Mouse (Mus musculus): ENCODE results near the gene Hddc3.
"Not testable (repeated sequence)": the region's sequence is repeated elsewhere in the genome, so short reads cannot be mapped to it uniquely, and the experiment has no call there.

Gene Hddc3

DNA sequence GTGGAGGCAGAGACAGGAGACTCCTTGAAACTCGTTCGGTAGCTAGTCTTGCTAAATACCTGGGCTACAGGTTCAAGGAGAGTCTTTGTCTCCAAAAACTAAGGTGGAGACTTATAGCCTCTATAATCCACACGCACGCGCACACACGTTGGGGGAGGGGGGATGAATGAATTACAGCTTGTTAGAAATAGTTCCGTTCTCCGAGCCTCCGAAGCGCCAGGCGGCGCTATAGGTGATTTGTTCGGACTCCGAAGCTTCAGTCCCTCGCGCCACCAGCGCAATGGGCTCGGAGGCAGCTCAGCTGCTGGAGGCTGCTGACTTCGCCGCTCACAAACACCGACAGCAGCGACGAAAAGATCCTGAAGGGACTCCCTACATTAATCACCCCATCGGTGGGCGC is at the start of gene Hddc3:
Gene Hddc3 (plus strand): TSS at position 247 of the 400 bp plus-strand sequence.
- DNase-seq (ENCODE audit: low spot score in 2 of 2): peak; percentile 93 to 98

DNA sequence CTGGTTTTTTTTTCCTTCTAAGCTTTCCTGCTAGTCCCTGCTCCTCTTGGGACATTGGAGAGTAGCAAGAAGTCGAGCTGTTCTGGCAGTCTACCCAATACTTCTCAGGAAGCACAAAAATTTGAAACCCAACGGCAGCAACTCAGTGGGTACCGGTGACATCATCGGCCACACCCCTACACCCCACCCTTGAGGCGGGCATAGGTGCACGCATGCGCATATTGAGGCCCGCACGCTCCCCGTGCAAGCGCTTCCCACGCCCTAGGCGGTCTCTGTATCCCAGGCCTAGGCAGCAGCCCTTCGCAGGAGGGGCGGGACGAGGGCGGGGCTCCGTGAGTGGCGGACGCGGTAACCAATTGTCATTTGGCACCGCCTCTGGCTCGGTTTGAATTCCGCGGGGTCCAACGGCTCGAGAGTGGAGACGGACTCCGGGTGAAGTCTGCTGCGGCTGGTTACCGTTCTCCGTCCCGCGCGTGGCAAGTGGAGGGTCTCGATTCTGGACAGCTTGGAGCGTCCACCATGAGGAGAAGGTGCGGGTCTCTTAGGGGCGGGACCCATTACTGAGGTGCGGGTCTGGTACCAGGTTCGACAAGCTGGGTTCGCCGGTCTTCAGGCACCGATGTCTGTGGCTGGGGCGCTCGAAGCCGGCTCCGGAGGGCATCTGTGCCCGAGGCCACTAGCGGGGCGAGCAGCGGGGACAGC is 48.7 kb upstream of the Hddc3 start, which contains the start of gene Prc1:
Gene Prc1 (plus strand): TSS at position 389 of the 702 bp plus-strand sequence.
- peak; percentile 99 to 100 for DNase-seq (ENCODE audit: low spot score in 2 of 2)

DNA sequence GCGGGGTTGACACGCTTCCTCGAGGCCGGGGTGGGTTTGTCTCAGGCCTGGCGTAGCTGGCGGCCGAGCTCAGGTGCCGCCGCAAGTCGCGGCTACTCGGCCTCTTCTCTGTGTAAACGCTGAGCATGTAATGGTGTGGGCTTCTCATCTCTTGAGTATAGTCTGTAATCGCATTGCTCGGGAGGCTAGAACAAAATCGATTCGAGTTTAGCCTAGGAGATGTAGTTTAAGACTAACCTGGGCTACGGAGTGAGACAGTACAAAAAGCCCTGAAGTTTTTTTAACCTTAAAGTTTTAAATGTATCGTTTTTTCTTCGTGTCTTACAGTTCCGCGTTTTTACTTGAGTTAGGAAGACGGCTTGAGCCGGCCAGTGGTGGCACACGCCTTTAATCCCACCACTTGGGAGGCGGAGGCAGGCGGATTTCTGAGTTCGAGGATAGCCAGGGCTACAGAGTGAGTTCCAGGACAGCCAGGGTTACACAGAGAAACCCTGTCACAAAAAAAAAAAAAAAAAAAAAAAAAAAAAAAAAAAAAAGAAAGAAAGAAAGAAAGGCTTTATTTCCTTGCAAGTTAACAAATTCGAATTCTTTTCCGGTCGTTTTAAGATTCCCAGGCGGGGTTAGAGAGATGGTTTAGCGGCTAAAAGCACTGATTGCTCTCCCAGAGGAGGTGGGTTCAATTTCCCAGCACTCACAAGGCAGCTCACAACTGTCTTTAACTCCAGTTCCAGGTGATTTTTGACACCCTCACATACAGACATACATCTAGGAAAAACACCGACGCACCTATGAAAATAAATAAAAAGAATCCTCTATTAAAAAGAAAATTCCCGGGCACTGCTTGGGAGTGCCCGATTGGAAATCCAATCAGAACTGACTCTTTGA is 47.9 kb upstream of the Hddc3 start:
- peak; percentile 35 to 71 for DNase-seq (ENCODE audit: low spot score in 2 of 2)

DNA sequence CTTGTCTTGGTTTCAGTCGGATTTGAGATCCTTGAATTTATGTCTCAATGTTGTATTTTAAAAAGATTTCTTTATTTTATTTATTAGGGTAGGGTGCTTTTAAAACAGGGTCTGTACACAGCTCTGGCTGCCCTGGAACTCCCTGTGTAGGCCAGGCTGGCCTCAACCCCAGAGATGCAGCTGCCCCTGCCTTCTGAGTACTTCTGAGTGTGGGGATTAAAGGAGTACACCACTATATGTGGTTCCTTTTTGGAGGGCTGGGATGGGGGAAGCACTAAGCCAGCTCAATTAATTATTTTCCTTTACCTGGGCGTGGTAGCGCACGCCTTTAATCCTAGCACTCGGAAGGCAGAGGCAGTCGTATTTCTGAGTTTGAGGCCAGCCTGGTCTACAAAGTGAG is 46.4 kb upstream of the Hddc3 start:
- DNase-seq (ENCODE audit: low spot score in 2 of 2): no peak

DNA sequence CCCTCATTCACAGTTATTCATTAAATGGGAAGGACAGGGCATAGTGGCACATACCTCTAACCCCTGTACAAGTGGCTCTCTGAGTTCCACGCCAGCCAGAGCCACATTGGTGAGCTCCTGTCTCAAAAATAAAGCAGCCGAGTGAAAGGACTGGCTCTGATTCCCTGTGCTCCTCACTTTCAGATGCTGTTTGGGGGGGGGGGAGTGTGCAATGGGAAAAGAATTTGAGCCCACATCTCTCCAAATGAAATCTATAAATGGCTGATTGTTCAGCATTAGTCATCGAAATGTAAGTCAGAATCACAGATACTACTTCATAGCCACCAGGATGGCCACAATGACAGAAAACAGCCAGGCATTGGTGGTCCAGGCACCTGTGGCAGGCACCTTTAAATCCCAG is 45.9 kb upstream of the Hddc3 start:
- DNase-seq (ENCODE audit: low spot score in 2 of 2): no peak

DNA sequence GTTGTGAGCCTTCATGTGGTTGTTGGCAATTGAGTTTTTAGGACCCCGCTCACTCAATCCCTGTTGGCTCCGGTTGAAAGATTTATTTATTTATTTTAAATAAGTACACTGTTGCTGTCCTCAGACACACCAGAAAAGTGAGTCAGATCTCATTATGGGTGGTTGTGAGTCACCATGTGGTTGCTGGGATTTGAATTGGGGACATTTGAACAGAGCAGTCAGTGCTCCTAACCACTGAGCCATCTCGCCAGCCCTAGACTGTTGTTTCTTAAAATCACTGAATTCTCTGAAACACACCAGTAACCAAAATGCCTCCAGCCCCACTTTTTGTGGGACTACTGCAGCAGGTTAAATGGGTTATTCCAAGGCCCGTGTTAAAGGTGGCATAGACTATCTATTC is 44.1 kb upstream of the Hddc3 start:
- no peak for DNase-seq (ENCODE audit: low spot score in 2 of 2)

DNA sequence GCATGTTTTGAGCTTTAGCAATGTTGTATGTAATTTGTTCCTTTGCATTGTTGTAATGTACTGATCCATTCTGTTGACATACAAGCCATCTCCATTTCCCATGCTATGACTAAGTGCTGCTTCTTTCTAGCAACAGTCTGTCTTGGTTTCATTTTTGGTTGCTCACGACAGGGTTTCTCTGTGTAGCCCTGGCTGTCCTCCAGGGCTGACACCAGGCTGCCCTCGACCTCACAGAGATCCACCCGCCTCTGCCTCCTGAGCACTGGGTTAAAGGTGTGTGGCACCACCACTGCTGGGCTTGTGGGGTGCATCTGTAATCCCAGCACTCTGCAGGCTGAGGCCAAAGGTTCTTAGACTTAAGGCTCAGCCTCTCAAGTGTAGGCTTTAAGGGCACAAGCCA is 43.3 kb upstream of the Hddc3 start:
- no peak for DNase-seq (ENCODE audit: low spot score in 2 of 2)

DNA sequence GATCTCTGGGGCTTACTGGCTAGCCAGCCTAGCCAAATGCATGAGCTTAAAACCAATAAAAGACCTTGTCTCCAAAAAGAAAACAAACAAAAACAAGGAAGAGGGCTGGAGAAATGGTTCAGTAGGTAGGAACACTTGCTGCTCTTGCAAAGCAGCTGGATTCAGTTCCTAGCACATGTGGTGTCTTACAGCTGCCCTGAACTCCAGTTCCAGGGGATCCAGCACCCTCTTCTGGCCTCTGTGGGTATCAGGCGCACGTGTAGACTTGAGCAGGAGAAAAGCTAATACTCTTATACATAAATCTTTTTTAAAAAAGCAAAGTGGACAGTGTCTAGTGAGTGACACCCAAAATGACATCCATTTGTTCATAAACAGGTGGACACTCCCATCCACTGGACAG is 41.4 kb upstream of the Hddc3 start:
- no peak for DNase-seq (ENCODE audit: low spot score in 2 of 2)

DNA sequence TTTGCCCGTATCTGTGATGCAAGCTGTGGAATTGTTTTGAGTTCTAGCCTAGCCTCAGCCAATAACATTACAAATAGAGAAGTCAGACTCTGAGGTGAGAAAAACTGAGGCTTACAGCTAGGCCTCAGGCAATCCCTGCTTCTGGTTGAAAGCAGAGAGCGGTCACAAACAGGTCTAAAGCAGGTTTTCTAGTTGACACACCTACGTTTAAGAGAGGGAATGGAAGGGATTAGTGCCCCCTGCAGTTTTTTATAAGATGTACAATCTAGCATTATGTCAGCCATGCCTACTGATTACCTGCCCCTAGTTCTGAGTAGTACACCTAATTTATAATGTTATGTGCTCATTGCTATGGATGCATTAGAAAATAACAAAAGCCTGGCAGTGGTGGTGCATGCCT is 35.1 kb upstream of the Hddc3 start:
- no peak for DNase-seq (ENCODE audit: low spot score in 2 of 2)

DNA sequence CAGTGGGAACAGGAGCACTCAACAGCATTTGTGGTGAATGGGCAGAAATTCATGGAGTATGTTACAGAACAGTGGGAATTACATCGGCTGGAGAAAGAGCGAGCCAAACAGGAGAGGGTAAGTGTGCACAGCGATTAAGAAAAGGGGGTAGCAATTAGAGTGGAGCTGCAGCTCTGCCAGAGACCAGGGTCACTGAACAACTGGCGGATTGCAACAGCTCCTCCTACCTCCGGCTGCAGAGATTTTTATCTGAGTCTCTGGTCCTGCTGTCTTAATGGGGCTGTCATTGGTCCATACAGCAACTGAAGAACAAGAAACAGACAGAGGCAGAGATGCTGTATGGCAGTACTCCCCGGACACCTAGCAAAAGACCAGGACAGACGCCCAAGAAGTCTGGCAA is 32.1 kb upstream of the Hddc3 start:
- no peak for DNase-seq (ENCODE audit: low spot score in 2 of 2)

DNA sequence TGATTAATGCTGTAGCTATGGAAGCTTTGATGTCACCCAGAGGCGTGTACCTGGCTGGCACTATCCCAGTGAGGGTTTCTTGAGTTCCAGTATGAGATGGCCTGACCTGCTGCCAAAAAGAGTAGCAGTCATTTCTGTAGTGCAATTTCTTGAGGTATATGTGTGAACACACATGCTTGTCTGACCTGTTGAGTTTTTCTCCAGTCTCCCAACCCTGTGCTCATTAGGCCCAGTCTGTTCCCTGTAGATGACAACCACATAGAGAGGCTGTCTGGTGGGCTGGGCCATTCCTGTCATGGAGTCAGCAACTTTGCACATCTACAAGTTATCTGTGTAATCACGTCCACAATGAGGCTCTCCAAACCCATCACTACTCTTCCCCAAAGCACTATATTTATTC is 27.2 kb upstream of the Hddc3 start:
- no peak for DNase-seq (ENCODE audit: low spot score in 2 of 2)

DNA sequence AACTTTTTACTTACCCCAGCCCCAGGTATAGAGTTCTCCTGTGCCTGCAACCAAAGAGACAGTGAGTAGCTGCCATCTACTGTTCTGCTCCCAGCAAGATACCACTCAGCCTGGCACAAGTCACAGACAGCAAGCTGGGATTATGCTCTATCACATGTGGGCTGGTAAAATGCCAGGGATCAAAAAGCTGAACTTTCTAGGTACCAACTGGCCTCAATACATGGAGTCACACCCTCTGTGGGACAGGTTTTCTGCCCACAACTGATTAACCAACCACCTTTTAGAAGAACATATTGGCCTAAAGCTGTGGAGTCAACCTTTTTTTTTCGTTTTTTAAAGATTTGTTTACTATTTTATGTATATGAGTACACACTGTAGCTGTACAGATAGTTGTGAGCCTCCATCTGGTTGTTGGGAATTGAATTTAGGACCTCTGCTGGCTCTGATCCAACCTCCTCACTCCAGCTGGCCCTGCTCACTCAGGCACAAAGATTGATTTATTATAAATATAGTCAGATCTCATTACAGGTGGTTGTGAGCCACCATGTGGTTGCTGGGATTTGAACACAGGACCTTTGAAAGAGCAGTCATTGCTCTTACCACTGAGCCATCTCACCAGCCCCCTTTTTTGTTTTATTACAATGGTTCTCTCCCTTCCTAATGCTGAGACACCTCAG is 25.3 kb upstream of the Hddc3 start:
- DNase-seq (ENCODE audit: low spot score in 2 of 2): no peak

DNA sequence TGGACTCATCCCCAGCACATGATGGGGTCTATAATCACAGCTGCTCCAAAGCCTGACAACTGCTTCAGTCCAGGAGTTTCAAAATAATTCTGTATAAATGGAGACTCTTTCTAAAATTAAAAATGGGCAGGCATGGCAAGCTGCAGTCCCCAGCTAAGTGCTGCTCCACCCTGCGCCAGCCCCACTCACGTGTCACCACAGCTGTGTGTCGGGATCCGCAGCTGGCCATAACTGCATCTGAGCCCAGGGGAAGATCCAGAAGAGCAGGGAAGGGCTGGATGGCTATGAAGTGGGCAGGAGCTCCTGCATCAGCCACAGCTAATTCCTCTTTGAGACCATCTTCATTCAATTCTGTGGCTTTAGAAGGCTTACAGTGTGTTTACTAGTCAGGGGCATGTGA is 24.2 kb upstream of the Hddc3 start:
- DNase-seq (ENCODE audit: low spot score in 2 of 2): peak in 1 of 2 experiments; percentile 58

DNA sequence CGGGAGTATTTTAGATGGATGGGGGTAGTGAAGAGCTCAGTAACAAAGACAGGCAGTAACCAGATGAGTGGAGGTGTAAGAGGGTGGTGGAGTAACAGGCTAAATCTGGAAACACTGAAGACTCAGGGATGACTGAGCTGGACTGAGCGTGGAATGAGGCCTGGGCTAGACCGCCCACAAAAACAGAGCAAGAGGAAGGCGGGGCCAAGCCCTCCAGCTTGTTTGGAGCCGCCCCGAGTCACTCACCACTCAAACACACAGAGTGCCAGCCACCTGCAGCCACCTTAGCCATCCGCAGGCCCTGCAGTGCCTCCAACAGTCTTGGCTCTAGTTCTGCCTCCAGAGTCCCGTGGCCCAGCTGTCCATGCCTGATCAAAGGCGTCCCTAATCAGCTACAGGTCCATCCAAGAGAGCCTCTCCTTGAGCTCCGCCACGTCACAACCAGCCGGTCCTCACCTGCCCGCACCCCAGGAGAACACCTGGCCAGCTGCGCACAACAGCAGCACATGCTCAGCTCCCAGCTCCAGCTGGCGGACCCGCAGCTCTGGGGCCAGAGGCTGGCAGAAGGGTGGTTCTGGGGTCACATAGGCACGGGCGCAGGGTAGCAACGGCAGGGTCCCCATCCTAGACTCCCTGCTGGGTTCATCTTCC is 22.9 kb upstream of the Hddc3 start:
- DNase-seq (ENCODE audit: low spot score in 2 of 2): peak in 1 of 2 experiments; percentile 58

DNA sequence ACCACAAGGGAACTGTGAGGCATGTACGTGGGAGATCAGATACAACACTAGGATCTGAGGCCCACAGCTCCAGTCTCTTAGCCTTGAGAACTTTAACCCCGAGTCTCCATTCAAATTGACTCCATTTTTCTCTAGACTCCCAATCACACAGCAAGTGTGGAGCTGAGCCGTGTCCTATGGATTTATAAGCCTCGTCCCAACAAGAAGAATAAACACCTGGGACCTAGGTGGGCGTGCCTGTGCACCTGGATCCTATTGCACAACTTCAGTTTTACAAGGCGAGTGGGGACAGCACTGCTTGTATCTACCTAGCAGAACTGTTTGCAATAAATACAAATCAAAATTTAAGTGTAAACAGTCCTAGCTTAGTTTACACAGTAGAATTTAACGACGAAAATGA is 19.6 kb upstream of the Hddc3 start:
- peak in 1 of 2 experiments; percentile 55 for DNase-seq (ENCODE audit: low spot score in 2 of 2)

DNA sequence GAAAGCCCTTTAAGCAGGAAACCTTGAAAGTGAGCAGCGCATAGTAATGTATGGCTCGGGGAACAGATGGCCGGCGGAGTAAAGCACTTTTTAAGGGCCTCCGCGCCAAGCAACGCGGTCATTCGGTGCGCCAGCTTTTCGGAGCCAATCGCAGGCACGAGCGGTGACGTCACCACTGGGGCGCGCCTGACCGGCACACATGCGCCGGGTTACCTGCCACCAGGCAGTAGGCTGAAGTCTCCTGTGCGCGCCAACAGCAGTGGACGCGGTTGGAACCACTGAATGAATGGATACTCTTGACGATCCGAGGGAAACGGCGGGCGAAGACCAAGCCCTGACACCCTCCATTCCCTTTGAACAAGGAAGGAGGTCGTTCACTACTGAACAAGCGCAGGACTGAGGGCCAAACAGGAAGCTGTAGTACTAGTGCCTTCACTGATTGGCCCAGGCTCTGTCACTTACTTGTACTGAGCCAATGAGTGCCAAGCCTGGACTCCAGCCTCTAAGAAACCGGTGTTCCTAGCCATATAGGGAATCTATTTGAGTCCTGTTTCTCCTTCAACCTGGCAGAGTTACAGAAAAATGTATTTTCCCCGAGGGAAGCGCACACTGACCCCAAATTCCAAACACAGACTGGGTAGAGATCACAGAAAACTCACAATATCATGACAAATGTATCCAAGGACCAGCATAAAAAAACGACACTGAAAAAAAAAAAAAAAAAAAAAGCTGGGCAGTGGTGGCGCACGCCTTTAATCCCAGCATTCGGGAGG is 18.7 kb upstream of the Hddc3 start, which contains the start of gene Rccd1:
Gene Rccd1 (minus strand): TSS at position 412 of the 773 bp plus-strand sequence.
- DNase-seq (ENCODE audit: low spot score in 2 of 2): peak; percentile 92 to 97

DNA sequence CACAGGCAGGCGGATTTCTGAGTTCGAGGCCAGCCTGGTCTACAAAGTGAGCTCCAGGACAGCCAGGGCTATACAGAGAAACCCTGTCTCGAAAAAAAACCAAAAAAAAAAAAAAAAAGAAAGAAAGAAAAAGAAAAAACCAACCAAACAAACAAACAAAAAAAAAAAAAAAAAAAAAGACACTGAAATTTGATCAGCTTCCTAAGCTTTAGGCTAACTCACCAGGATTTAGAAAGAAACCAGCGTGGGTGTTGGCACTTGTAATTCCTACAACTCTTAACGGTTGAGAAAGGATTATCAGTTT is 18.1 kb upstream of the Hddc3 start:
- not testable (repeated sequence) for DNase-seq (ENCODE audit: low spot score in 2 of 2)

DNA sequence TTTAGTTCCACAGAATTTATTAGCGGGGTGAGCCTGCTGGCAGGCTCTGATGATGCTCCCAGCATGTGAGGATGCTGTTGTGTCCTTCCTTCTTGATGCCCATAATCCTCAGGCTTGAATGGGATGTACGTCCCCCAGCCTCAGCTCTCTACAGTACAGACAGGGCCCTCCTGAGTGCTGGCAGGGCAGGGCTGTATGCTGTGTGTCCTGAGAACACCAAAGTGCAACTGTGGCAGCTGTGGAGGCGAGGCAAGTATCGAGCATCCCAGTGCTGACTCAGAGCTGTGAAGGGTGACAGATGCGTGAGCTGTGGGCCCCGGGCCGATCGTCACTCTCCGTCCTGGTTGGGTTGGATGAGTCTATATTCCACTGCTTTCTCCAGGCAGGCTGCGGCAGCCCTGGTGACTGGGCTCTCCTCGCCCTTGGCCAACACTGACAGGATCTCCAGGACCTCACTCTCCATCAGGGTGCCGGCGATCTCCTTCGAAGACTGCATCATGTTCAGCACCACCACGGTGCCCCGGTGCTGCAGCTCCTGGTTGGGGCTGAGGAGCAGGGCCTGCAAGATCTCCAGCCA is 17.5 kb upstream of the Hddc3 start:
- peak in 1 of 2 experiments; percentile 62 for DNase-seq (ENCODE audit: low spot score in 2 of 2)

DNA sequence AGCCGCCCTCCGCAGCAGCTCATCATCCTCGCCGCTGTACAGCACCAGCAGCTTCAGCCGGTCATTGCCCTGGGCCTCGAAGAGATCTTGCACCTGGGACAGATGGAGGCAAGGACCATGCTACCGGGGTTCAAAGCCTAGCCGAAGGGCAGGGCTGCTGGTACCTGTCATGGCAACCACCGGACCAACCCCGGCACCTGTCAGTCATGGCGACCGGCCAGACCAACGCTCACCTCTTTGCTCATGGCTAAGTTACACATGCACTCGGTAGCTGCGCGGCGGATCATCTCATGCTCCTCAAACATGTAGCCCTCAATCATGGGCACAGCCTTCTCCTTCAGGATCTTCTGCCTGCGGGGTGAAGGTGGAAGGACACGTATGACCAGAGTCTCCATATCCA is 16.8 kb upstream of the Hddc3 start:
- peak in 1 of 2 experiments; percentile 60 for DNase-seq (ENCODE audit: low spot score in 2 of 2)

DNA sequence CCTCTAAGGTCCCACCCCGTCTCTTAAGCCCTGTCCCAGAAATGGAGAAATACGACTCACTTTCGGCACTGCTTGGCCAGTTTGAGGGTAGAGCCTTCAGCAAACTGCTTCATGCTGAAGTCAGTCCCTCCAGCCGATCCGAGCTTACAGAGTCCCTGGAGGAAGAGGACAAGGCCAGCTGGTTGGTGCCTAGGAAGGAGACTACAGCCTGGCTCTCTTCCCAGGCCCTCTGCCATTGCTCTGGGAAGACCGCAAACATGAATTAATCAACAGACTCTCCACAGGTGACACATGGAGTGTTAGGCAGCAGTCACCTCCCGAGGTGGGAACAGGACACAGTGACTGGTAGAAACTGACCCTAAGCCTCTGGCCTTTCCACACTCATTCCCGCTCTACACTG is 12.6 kb upstream of the Hddc3 start:
- no peak for DNase-seq (ENCODE audit: low spot score in 2 of 2)

DNA sequence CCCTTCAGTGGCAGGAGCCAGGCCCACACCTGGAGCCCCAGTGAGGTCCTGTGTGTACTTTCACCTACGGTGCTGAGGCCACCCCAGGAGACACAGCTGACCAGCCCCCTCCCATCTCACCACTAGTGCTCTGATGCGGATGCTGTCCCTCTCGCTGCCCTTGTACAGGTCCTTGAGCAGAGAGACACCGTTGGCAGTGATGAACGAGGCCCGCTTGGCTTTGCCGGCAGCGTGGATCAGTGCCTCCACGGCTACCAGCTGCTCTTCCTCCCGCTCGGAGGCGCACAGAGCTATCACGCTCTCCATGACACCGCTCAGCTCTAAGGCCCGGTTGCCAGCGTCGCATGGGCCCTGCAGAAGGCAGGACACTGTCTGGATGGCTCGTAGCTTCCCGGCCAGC is 11.5 kb upstream of the Hddc3 start:
- no peak for DNase-seq (ENCODE audit: low spot score in 2 of 2)
